Mouse (Mus musculus) spleen, adult 2 months (tissue): ENCODE measurements at regions not wholly inside any gene's neighbourhood (a gene's known extent, or its start where the extent isn't known, plus 50 kb on each side); places are given as distances from the start of the nearest gene placed in this dataset.

Experiments
- DNase-seq, 2 experiments: peaks; one replicate each; pipeline versions ENCODE4 v3.0.0 to v3.0.0-alpha.2; 2012 to 2021; ENCODE audit warnings: low spot score in 2 of 2, low read depth in 1 of 2
- H3K27ac ChIP-seq: fragments of 200-500 bp; 2 replicates; pipeline ENCODE4 v1.5.1; 2012; ENCODE audit warnings: low read length, inconsistent platforms; ENCODE audit not compliant: insufficient read depth
- H3K27me3 ChIP-seq: fragments of 200-500 bp; 2 replicates; pipeline ENCODE4 v1.6.1; 2012; ENCODE audit warnings: mild to moderate bottlenecking, moderate library complexity, low read length, inconsistent platforms; ENCODE audit not compliant: control insufficient read depth, insufficient read depth
- H3K36me3 ChIP-seq: fragments of 200-500 bp; 2 replicates; pipeline ENCODE4 v1.6.1; 2012; ENCODE audit warnings: mild to moderate bottlenecking, low read length, inconsistent platforms; ENCODE audit not compliant: control insufficient read depth, insufficient read depth
- H3K4me1 ChIP-seq: fragments of 200-500 bp; 2 replicates; pipeline ENCODE4 v1.6.1; 2011; ENCODE audit warnings: inconsistent platforms; ENCODE audit not compliant: control insufficient read depth, insufficient read depth, insufficient read length
- H3K4me3 ChIP-seq: fragments of 200-500 bp; 2 replicates; pipeline ENCODE4 v1.5.1; 2011; ENCODE audit warnings: mild to moderate bottlenecking, inconsistent platforms; ENCODE audit not compliant: insufficient read depth, insufficient read length; ENCODE audit errors: extremely low read depth
- CTCF ChIP-seq: fragments of 200-500 bp; IDR thresholded peaks from 2 replicates; pipeline ENCODE4 v1.5.1; 2011; ENCODE audit warnings: mild to moderate bottlenecking, inconsistent platforms; ENCODE audit not compliant: insufficient read depth, insufficient read length, insufficient replicate concordance; ENCODE audit errors: extremely low read depth
- POLR2A ChIP-seq: fragments of 200-500 bp; IDR thresholded peaks from 2 replicates; pipeline ENCODE4 v1.6.1; 2011; ENCODE audit warnings: low read depth, low read length, inconsistent platforms
- WGBS: fragments of 180-500 bp; shearing (Covaris S2); methylation state at CpG from one replicate; pipeline ENCODE4 v1.1.7; 2018; 5-methylcytosine and 5-hydroxymethylcytosine counted together

GRCm38 (mm10) chr12:39731177-39731576, 306.6 kb downstream of the Arl4a start:
- H3K4me1 ChIP-seq = no peaks in the 10 kb centered on the region
- no peak overlapping the region for H3K4me3 ChIP-seq
- no peaks in the 10 kb centered on the region for H3K36me3 ChIP-seq
- WGBS = 89% methylated on average over 3 of the region's 3 CpGs
- DNase-seq = no peak
- no peak overlapping the region for H3K27ac ChIP-seq
- no peak for TF ChIP-seq CTCF
- no peak for TF ChIP-seq POLR2A
- H3K27me3 ChIP-seq = no peaks in the 10 kb centered on the region

- Histone ChIP-seq H3K27ac (no peak overlapping the region), H3K27me3 (no peaks in the 10 kb centered on the region), H3K4me1 (no peaks in the 10 kb centered on the region), H3K36me3 (no peaks in the 10 kb centered on the region), H3K4me3 (no peak overlapping the region)
- TF ChIP-seq CTCF (no peak), POLR2A (no peak)
- no peak for DNase-seq
- 85% methylated on average over 2 of the region's 2 CpGs for WGBS
Measured at GRCm38 (mm10) chr12:39729255-39729654, 308.6 kb downstream of the Arl4a start.

DNA sequence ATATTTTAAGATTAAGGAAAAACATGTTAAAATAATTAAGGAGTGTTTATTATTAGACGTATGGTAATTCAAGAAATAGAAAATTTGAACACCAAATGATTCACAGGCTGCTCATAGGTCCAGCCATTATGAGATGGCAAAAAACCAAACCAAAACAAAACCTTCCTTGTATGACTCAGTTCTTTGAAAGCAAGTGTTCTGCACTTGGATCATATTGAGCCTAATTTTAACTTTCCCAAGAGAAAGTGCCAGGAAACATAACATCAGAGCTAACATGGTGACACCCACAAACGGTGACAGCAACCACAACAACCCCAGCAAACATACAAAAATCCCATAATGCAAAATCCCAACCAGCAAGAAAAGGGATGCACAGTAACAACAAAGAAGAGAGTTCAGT, 313.7 kb downstream of the Arl4a start:
- 87% methylated on average over 2 of the region's 2 CpGs for WGBS
- no peaks in the 10 kb centered on the region for H3K4me1 ChIP-seq
- no peaks in the 10 kb centered on the region for H3K27me3 ChIP-seq
- no peak overlapping the region for H3K27ac ChIP-seq
- TF ChIP-seq POLR2A (no peak), CTCF (no peak)
- no peak overlapping the region for H3K4me3 ChIP-seq
- no peak for DNase-seq
- no peaks in the 10 kb centered on the region for H3K36me3 ChIP-seq

GRCm38 (mm10) chr12:39715120-39715519, 322.7 kb downstream of the Arl4a start:
- TF ChIP-seq POLR2A (no peak), CTCF (no peak)
- H3K27ac ChIP-seq = no peak overlapping the region
- no peak for DNase-seq
- H3K36me3 ChIP-seq = no peaks in the 10 kb centered on the region
- no peaks in the 10 kb centered on the region for H3K4me1 ChIP-seq
- 80% methylated on average over 4 of the region's 4 CpGs for WGBS
- no peak overlapping the region for H3K4me3 ChIP-seq
- no peaks in the 10 kb centered on the region for H3K27me3 ChIP-seq

DNA sequence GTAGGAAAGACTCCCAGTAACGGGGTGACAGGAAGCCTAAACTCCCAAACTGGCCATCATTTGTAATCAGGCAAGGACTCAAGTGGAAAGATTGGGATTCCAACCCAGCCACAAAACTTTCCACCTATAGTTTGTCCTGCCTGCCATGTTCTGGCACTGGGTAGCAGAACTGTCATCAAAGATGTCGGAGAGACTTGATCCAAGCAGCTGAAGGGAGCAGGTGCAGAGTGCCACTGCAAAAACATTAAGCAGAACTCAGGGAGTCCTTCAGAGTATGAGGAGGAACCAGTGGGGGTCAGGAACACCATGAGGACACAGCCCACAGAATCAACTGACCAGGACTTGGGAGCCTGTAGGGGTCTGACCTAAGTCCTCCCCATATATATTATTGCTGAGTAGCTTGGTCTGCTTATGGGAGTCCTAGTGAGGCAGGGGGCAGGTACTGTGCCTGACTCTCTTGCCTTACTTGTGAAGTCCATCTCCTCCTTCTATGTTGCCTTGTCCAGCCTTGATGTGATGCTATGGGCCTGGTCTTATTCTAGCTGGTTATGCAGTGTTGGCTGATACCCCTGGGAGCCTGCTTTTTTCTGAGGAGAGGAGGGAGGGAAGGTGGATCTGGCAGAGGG, 323.5 kb downstream of the Arl4a start:
- Histone ChIP-seq H3K27ac (no peak overlapping the region), H3K27me3 (no peaks in the 10 kb centered on the region), H3K36me3 (no peaks in the 10 kb centered on the region), H3K4me3 (no peak overlapping the region), H3K4me1 (no peaks in the 10 kb centered on the region)
- 82% methylated on average over 2 of the region's 2 CpGs for WGBS
- TF ChIP-seq CTCF (no peak), POLR2A (no peak)
- DNase-seq = no peak

- Histone ChIP-seq H3K27me3 (no peaks in the 10 kb centered on the region), H3K4me3 (no peak overlapping the region), H3K36me3 (no peaks in the 10 kb centered on the region), H3K4me1 (no peaks in the 10 kb centered on the region), H3K27ac (no peak overlapping the region)
- TF ChIP-seq POLR2A (no peak), CTCF (no peak)
- 70% methylated on average over 1 of the region's 1 CpGs for WGBS
- no peak for DNase-seq
Measured at GRCm38 (mm10) chr12:39711807-39712206, 326.0 kb downstream of the Arl4a start.

DNA sequence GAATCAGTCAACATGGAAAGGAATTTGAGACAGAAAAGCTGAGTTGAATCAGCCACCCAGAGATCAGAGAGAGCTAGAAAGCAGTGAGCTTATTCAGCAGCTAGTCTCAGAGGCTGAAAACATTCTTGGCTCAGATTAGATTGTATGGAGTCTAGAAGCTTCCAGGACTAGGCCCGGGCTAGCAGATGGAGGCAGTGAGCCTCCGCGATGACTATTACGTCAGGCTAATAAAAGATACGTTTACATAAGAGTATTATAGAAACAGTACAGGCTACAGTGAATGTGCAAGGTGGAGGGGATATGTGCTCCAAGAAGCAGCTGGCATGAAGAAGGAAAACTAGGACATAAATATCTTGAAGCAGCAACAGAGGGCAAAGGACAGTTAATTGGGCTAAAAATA, 328.0 kb downstream of the Arl4a start:
- WGBS = 90% methylated on average over 5 of the region's 5 CpGs
- DNase-seq = no peak
- TF ChIP-seq CTCF = no peak
- no peak for TF ChIP-seq POLR2A
- H3K4me3 ChIP-seq = no peak overlapping the region
- no peak overlapping the region for H3K27ac ChIP-seq
- no peaks in the 10 kb centered on the region for H3K4me1 ChIP-seq
- no peaks in the 10 kb centered on the region for H3K36me3 ChIP-seq
- H3K27me3 ChIP-seq = no peaks in the 10 kb centered on the region
